Mouse (Mus musculus): ENCODE data around the gene Slc44a1. TPM values are rescaled to one million over a fixed set of nuclear protein-coding genes. Genes with fewer than 3 reads are reported as not detected.

Slc44a1 gene
- polyA plus RNA-seq, 1 experiment = 10.2 TPM

- Histone ChIP-seq H3K4me1 (ENCODE audit: control insufficient read depth, insufficient read depth, low read length) (no peaks in the 10 kb centered on the region; the same call in 1 of the 2 replicates), H3K27ac (ENCODE audit: control insufficient read depth, insufficient read depth, low read depth, low read length, poor library complexity) (no peak overlapping the region), H3K4me3 (replicated peaks; ENCODE audit: control insufficient read depth, low read depth, low read length) (no peak overlapping the region)
- 87% methylated on average over 2 of the region's 2 CpGs for WGBS
- TF ChIP-seq CTCF (IDR thresholded peaks at IDR 0.05; ENCODE audit: control insufficient read depth, insufficient read depth, low read length) (no peak), POLR2A (IDR thresholded peaks at IDR 0.05; ENCODE audit: borderline replicate concordance, control insufficient read depth, low read depth, low read length) (no peak)
Observed at GRCm38 (mm10) chr4:53519429-53519828, 79.2 kb downstream of the Slc44a1 start.

GRCm38 (mm10) chr4:53521028-53521427, 80.8 kb downstream of the Slc44a1 start:
- WGBS = 86% methylated on average over 8 of the region's 8 CpGs
- TF ChIP-seq POLR2A (IDR thresholded peaks at IDR 0.05; ENCODE audit: borderline replicate concordance, control insufficient read depth, low read depth, low read length) = no peak
- TF ChIP-seq CTCF (IDR thresholded peaks at IDR 0.05; ENCODE audit: control insufficient read depth, insufficient read depth, low read length) = no peak
- no peak overlapping the region for H3K4me3 ChIP-seq (replicated peaks; ENCODE audit: control insufficient read depth, low read depth, low read length)
- H3K27ac ChIP-seq (ENCODE audit: control insufficient read depth, insufficient read depth, low read depth, low read length, poor library complexity) = no peak overlapping the region
- no peaks in the 10 kb centered on the region; the same call in 1 of the 2 replicates for H3K4me1 ChIP-seq (ENCODE audit: control insufficient read depth, insufficient read depth, low read length)

GRCm38 (mm10) chr4:53522655-53523054, 82.4 kb downstream of the Slc44a1 start:
- Histone ChIP-seq H3K4me3 (replicated peaks; ENCODE audit: control insufficient read depth, low read depth, low read length) (no peak overlapping the region), H3K4me1 (ENCODE audit: control insufficient read depth, insufficient read depth, low read length) (no peaks in the 10 kb centered on the region; the same call in 1 of the 2 replicates), H3K27ac (ENCODE audit: control insufficient read depth, insufficient read depth, low read depth, low read length, poor library complexity) (no peak overlapping the region)
- WGBS = 74% methylated on average over 8 of the region's 8 CpGs
- TF ChIP-seq CTCF (IDR thresholded peaks at IDR 0.05; ENCODE audit: control insufficient read depth, insufficient read depth, low read length) (no peak), POLR2A (IDR thresholded peaks at IDR 0.05; ENCODE audit: borderline replicate concordance, control insufficient read depth, low read depth, low read length) (no peak)

- no peak for TF ChIP-seq CTCF (IDR thresholded peaks at IDR 0.05; ENCODE audit: control insufficient read depth, insufficient read depth, low read length)
- TF ChIP-seq POLR2A (IDR thresholded peaks at IDR 0.05; ENCODE audit: borderline replicate concordance, control insufficient read depth, low read depth, low read length) = no peak
- H3K4me1 ChIP-seq (ENCODE audit: control insufficient read depth, insufficient read depth, low read length) = no peaks in the 10 kb centered on the region; the same call in 1 of the 2 replicates
- no peak overlapping the region for H3K27ac ChIP-seq (ENCODE audit: control insufficient read depth, insufficient read depth, low read depth, low read length, poor library complexity)
- no peak overlapping the region for H3K4me3 ChIP-seq (replicated peaks; ENCODE audit: control insufficient read depth, low read depth, low read length)
- WGBS = 76% methylated on average over 6 of the region's 6 CpGs
Observed at GRCm38 (mm10) chr4:53525503-53525902, 85.3 kb downstream of the Slc44a1 start.

GRCm38 (mm10) chr4:53525994-53526393, 85.8 kb downstream of the Slc44a1 start:
- H3K27ac ChIP-seq (ENCODE audit: control insufficient read depth, insufficient read depth, low read depth, low read length, poor library complexity) = no peak overlapping the region
- TF ChIP-seq CTCF (IDR thresholded peaks at IDR 0.05; ENCODE audit: control insufficient read depth, insufficient read depth, low read length) (no peak), POLR2A (IDR thresholded peaks at IDR 0.05; ENCODE audit: borderline replicate concordance, control insufficient read depth, low read depth, low read length) (no peak)
- 86% methylated on average over 1 of the region's 1 CpGs for WGBS
- H3K4me3 ChIP-seq (replicated peaks; ENCODE audit: control insufficient read depth, low read depth, low read length) = no peak overlapping the region
- H3K4me1 ChIP-seq (ENCODE audit: control insufficient read depth, insufficient read depth, low read length) = no peaks in the 10 kb centered on the region; the same call in 1 of the 2 replicates

GRCm38 (mm10) chr4:53526446-53526845, 86.2 kb downstream of the Slc44a1 start:
- TF ChIP-seq POLR2A (IDR thresholded peaks at IDR 0.05; ENCODE audit: borderline replicate concordance, control insufficient read depth, low read depth, low read length) = no peak
- TF ChIP-seq CTCF (IDR thresholded peaks at IDR 0.05; ENCODE audit: control insufficient read depth, insufficient read depth, low read length) = no peak
- WGBS = 66% methylated on average over 2 of the region's 2 CpGs

GRCm38 (mm10) chr4:53535795-53536194, 95.6 kb downstream of the Slc44a1 start:
- TF ChIP-seq CTCF (IDR thresholded peaks at IDR 0.05; ENCODE audit: control insufficient read depth, insufficient read depth, low read length) = no peak
- TF ChIP-seq POLR2A (IDR thresholded peaks at IDR 0.05; ENCODE audit: borderline replicate concordance, control insufficient read depth, low read depth, low read length) = no peak
- H3K27ac ChIP-seq (ENCODE audit: control insufficient read depth, insufficient read depth, low read depth, low read length, poor library complexity) = no peak overlapping the region
- H3K4me3 ChIP-seq (replicated peaks; ENCODE audit: control insufficient read depth, low read depth, low read length) = no peak overlapping the region
- 90% methylated on average over 12 of the region's 12 CpGs for WGBS
- no peaks in the 10 kb centered on the region for H3K4me1 ChIP-seq (ENCODE audit: control insufficient read depth, insufficient read depth, low read length)

More at GRCm38 (mm10) chr4:53526446-53526845, 86.2 kb downstream of the Slc44a1 start:
- Histone ChIP-seq H3K4me3 (replicated peaks; ENCODE audit: control insufficient read depth, low read depth, low read length) (no peak overlapping the region), H3K4me1 (ENCODE audit: control insufficient read depth, insufficient read depth, low read length) (no peaks in the 10 kb centered on the region; the same call in 1 of the 2 replicates), H3K27ac (ENCODE audit: control insufficient read depth, insufficient read depth, low read depth, low read length, poor library complexity) (no peak overlapping the region)

- no peak for TF ChIP-seq POLR2A (IDR thresholded peaks at IDR 0.05; ENCODE audit: borderline replicate concordance, control insufficient read depth, low read depth, low read length)
- TF ChIP-seq CTCF (IDR thresholded peaks at IDR 0.05; ENCODE audit: control insufficient read depth, insufficient read depth, low read length) = no peak
- Histone ChIP-seq H3K4me3 (replicated peaks; ENCODE audit: control insufficient read depth, low read depth, low read length) (no peak overlapping the region), H3K4me1 (ENCODE audit: control insufficient read depth, insufficient read depth, low read length) (no peaks in the 10 kb centered on the region), H3K27ac (ENCODE audit: control insufficient read depth, insufficient read depth, low read depth, low read length, poor library complexity) (no peak overlapping the region)
Observed at GRCm38 (mm10) chr4:53537101-53537500, 96.9 kb downstream of the Slc44a1 start.

- 66% methylated on average over 2 of the region's 2 CpGs for WGBS
Observed at GRCm38 (mm10) chr4:53537539-53537938, 97.3 kb downstream of the Slc44a1 start.

More at GRCm38 (mm10) chr4:53537539-53537938, 97.3 kb downstream of the Slc44a1 start:
- Histone ChIP-seq H3K27ac (ENCODE audit: control insufficient read depth, insufficient read depth, low read depth, low read length, poor library complexity) (no peak overlapping the region), H3K4me3 (replicated peaks; ENCODE audit: control insufficient read depth, low read depth, low read length) (no peak overlapping the region), H3K4me1 (ENCODE audit: control insufficient read depth, insufficient read depth, low read length) (no peaks in the 10 kb centered on the region)
- TF ChIP-seq CTCF (IDR thresholded peaks at IDR 0.05; ENCODE audit: control insufficient read depth, insufficient read depth, low read length) = no peak
- no peak for TF ChIP-seq POLR2A (IDR thresholded peaks at IDR 0.05; ENCODE audit: borderline replicate concordance, control insufficient read depth, low read depth, low read length)

All from bone marrow, adult 2 months (tissue).